Mouse (Mus musculus) liver, adult 2 months (tissue): Measurements from ENCODE around the gene Fgr.

Experiments
- CTCF ChIP-seq: fragments of 200-500 bp; IDR thresholded peaks from 2 replicates; pipeline ENCODE4 v1.5.1; 2011; ENCODE audit warnings: low read depth, low read length, control low read depth
- POLR2A ChIP-seq: fragments of 200-500 bp; IDR thresholded peaks from 2 replicates; pipeline ENCODE4 v1.6.1; 2011; ENCODE audit warnings: low read length, control low read depth; ENCODE audit not compliant: insufficient read depth; ENCODE audit errors: extremely low read depth

DNA sequence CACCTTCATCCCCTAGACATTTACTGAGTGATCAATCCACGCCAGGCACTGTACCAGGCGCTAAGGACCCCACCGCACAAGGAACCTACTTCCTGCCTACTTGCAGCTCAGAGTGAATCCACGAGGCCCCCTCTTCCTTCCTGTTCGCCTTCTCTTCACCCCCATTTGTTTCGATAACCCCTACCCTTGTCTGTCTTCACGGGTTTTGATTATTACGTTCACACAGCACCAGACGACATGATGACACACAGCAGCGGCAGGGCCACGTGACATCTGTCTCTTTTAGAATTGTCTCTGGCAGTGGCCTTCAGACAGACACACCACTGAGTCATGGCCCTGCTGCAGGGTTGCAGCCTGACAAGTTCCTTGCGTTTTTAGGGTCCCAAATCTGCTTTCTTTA, 29.8 kb upstream of the Fgr start:
- TF ChIP-seq POLR2A (no peak), CTCF (no peak)
